Mouse (Mus musculus): ENCODE results near the gene Gjb3.

The Gjb3 gene

DNA sequence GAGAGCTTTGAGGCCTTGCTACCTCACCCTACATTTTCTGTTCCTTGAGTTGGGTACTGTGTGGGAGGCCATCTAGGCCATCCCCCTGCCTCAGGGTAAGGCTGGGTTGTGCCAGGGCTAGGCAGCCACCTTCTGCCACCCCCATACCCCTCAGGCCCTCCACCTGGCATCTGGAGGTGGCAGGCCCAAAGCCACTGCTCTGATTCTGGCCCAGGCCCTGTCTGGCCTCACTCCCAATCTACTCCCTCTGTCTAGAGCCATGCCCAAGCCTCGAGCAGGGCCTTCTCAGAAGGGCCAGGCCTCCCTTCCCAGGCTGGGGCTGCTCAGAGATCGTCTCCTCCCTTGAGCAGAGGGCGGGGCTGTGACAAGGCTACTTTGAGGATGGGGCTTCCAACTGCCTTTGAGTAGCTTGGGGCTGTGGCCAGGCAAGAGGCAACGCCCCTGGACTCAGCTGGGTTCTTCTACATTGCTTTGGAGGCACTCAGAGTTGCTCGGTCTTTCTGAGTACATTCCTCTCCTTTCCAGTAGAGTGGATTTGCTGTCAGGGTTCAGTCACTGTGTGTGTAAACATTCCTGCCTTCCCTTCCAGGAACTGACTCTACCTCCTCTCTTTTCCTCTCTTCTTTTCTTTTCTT lies 4.3 kb upstream of the Gjb3 start:
- DNase-seq (ENCODE audit: low spot score) = no peak

DNA sequence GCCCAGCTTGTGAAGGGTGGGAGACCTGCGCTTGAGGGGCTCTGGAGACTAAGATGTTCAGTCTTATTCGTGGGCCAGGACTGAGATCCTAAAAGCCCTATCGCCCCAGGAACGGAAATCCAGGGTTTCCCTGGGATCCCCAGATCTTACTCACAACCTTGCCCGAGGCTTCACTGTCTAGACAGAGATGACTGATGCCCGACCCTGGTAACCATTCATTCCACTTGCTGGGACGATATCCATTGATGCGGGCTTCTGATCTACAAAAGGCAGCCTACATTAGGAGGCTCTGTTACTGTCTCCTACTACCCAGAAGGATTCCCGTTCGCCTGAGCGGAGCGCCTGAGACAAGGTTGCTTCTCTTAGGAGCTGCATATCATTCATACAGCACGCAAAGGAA lies 527 bp upstream of the Gjb3 start:
- no peak for DNase-seq (ENCODE audit: low spot score)

DNA sequence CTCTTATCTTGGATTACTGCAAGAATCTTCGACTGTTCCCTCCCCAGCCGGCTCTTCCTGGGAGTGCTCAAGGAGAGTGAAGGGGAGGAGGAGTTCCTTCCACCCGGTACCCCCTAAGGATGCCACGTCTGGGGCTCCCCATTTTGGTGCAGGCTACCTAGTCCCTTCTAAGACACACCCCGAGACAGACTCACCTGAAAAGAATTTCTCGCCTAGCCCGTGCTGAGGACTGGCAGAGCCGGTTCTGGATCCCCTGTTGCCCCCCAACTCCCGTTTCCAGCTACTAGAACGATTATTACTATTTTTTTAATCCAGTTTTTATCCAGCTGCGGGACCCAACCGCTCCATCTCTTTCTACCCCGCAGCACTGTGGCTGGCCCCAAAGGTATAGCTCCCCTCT lies 893 bp downstream of the Gjb3 start:
- no peak for DNase-seq (ENCODE audit: low spot score)

DNA sequence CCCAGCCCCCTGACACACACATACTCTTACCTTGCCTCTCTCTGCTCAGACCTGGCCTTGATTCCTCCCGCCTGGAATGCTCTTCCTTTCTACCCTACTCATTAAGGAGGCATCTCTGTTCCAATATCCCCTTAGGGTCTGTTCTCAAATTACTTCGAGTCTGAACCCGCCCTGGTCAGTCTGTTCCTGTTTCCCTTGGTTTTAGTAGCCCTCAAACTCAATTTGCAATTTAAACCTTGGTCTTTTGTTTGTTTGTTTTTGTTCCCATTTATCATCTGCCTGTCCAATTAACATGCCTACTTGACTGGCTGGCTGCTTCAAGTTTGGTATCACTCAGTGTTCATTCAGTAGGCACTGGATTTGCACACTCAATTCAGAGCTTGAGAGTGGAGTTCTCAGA lies 1.6 kb downstream of the Gjb3 start:
- no peak for DNase-seq (ENCODE audit: low spot score)

DNA sequence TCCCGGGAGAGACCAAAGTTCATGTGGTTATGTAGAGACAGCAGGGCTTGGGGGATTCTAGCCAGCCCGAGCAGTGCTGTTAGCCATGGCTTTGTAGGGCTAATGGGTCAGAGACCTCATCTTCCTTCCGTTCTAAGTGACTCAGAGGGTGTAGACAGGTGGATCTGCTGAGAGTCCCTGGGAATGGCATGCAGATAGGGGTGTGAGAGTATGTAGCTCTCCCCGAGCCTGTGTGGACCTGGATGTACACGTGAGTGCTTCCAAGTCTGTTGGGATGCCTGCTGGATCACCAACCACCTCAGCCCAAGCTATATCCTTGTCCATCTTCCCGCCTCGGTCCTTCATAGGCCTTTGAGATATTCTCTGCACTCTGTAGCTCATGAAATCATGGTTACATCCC lies 2.3 kb downstream of the Gjb3 start:
- DNase-seq (ENCODE audit: low spot score) = no peak

DNA sequence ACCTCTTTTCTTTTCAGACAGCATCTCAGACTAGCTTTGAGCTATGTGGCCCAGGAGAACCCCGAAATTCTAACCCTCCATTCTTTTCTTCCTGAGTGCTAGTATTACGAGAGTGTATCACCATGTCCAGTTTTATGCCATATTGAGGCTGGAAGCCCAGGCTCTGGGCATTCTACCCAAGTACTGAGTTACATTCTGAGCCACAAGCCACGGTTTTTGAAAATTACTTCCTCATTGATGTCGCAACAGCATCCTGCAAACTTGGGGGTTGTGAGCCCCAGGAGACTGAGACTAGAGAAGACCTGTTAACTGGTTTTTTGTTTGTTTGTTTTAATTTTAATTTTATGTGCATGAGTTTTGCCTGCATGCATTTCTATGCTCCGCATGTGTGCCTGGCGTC lies 2.9 kb downstream of the Gjb3 start:
- no peak for DNase-seq (ENCODE audit: low spot score)

DNA sequence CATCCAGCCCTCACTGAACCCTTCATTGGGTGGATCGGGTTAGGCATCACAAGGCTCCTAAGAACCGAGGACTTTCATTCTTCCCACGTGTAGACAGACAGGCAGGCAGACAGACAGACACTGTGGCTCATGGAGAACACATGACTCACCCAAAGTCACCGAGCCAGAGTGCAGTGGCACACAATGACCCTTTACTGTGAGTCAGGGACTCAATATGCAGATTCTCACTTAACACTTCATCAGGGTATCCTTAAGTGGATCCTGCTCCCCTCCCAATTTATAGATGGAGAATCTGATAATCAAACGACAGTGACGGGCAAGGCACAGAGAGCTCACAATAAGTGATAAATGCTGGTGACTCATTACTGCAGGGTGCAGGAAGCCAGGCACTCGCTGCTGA lies 3.4 kb downstream of the Gjb3 start:
- DNase-seq (ENCODE audit: low spot score) = no peak

DNA sequence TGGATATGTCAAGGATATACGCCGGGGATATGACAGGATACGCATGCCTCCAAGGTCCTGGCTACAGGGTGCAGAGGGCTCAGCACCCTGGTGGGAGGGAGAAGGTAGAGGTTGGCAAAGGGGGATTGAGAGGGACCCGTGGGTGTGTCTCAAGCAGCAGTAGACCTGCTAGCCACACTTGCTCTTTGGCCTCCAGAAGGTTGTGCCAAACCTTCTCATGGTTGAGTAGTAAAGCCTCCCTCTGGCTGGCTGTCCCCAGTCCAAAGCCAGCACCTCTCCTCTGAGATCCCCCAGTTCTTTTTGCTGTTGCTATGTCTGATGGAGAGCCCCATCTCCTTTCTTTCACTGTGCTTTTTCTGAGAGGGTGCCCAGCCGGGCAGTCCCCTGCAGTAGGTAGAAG lies 5.4 kb downstream of the Gjb3 start:
- no peak for DNase-seq (ENCODE audit: low spot score)

DNA sequence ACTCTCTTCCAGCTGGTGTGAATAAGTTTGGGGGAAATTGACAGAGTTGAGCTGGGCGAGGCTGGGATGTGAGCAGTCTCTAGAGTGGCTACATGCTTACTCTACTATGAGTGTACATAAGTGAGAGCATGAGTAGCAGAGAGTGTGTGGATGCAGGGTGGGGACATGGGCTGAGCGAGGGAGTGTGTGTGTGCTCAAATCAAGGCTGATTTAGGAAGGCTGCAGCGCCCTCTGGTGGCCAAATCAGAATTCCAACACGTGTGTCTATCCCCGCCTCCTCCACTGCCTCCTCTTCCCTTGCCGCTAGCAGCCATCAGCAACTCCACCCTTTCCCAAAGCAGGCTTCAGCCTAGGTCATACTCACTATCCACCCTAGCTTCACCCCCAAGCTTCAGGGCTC lies 5.9 kb downstream of the Gjb3 start:
- peak; percentile 65 for DNase-seq (ENCODE audit: low spot score)

DNA sequence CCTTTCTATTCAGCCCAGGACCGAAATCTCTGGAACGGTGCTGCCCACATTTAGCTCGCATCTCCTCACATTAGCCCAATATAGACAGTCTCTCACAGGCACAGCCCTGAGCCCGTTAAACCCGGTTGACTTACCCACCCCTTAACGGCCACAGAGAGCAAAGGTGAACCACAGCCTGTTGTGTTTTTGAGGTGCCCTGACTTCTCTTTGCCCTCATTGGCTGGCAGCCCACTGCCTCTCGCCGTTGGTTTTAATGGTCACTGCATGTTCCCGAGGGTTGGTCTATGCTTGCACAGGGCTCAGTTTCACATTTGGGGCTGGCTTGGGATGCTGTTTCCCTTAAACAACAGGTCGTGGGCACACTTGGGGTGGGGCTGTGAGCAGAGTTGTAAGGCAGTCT lies 6.3 kb downstream of the Gjb3 start:
- DNase-seq (ENCODE audit: low spot score) = no peak

DNA sequence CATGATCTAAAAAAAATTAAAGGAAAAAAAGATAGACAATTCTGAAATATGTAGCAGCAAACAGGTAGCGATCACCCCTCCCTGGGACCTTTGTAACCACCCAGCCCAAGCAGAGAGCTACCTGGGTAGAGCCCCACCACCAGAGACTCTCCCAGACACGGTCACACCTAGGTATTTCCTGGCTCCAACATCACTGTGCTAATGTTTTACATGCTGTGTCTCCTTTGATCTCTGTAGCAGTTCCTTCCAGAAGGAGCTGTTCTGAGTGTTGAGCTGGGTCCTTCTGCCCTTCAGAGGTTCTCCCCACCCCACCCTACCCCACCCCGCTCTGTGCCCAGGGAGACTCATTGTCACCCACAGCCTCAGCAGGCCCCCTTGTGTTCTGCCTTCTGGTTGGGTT lies 7.0 kb downstream of the Gjb3 start:
- no peak for DNase-seq (ENCODE audit: low spot score)

DNA sequence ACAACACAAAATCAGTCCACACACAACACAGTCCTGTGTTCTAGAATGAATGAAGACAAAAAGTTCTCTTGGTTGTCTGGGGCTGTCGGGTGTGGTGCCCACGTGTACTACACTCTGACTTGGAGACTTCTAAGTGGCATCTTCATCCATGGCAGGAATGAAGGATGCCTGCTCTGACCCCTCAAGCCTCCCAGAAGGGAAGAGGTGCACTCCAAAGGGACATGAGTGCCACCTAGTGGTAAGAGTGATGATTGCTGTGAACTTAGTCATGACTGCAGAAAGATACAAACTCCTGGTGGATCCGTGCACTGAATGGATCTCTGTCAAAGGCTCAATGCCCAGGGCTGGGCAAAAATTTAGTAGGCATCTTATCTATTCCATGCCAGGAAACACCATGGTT lies 11.0 kb downstream of the Gjb3 start:
- peak; percentile 42 for DNase-seq (ENCODE audit: low spot score)

DNA sequence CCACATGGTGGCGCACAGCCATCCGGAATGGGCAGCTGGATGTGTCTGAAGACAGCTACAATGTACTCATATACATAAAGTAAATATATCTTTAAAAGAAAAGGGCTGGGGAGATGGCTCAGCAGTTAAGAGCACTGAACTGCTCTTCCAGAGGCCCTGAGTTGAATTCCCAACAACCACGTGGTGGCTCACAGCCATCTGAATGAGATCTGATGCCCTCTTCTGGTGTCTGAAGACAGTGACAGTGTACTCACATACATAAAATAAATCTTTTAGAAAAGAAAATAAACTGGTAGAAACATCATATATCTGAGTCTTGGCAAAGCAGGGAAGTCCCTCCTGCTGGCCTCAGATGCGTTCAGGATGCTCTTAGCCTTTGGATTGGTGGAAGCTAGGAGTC lies 13.5 kb downstream of the Gjb3 start:
- DNase-seq (ENCODE audit: low spot score) = no peak

DNA sequence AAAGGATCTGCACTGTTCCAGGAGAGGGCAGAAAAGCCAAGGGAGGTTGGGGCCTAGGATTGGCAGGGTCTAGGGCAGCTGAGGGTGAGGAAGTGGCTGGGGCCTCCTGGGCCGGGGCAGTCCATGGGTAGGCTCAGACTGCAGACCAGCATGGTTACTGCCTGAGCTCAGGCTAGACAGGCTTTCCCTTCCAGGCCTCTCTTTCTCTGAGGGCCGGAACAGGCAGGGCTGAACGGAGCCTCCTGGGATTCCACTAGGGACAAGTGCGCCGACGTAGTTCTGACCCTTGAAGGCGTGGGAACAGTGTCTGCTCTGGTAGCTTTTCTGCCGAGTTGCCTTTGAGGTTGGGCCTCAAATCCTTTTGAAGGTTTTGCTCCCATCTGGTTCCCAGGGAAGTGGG lies 14.9 kb downstream of the Gjb3 start:
- DNase-seq (ENCODE audit: low spot score) = no peak

DNA sequence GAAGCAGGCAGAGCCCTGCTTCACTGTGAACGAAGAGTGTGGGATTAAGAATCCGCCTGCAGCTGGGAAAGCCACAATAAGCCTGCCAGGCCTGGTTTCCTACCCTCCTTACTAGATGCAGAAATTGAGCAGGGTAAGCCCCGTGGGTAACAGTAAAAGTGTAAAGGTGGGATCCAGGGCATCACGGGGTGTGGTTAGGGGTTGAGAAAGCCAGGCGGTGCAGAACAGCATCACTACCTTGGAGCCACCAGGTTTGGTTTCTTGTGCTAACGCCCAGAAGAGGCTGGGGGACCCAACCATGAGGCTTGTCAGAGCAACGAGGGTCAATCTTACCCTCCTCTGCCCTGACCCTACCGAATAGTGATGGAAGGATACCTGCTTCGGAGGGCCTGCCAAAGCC lies 16.1 kb downstream of the Gjb3 start:
- no peak for DNase-seq (ENCODE audit: low spot score)

DNA sequence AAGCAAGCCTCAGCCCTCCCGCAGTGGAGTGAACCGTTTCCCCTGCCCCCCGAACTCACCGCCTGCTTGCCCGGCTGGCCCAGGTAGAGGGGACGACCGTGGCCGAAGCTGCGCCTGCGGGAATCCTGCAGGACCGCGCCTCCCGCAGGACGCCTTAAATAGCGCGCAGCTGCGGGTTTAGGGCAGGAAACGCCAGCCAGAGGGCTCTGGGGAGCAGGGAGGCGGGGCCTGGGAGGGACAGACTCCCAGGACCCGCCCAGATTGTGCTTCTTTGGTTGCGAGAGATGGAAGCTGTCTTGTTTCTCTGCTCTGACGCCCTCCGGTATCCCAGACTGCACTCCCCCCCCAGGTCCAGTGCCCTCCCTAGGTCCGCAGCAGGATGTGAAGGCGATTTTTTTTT lies 16.8 kb downstream of the Gjb3 start, which contains the start of gene Gja4:
TSS of gene Gja4 (minus strand) at position 179 of the 400 bp plus-strand sequence.
- DNase-seq (ENCODE audit: low spot score) = peak; percentile 10

DNA sequence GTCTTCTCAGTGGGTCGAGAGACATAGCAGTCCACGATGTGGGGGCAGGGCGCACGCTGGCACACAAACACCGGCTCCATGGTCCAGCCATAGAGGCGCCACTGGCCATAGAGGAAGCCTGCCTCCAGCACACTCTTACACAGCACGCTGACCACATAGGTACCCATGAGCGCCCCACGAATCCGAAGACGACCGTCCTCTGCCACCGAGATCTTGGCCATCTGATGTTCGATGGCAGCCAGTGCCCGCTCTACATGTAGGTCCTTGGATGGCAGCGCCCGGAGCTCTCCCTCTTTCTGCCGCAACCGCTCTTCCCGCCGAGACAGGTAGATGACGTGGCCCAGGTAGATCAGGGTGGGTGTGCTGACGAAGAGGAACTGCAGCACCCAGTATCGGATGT lies 18.3 kb downstream of the Gjb3 start:
- DNase-seq (ENCODE audit: low spot score) = no peak

DNA sequence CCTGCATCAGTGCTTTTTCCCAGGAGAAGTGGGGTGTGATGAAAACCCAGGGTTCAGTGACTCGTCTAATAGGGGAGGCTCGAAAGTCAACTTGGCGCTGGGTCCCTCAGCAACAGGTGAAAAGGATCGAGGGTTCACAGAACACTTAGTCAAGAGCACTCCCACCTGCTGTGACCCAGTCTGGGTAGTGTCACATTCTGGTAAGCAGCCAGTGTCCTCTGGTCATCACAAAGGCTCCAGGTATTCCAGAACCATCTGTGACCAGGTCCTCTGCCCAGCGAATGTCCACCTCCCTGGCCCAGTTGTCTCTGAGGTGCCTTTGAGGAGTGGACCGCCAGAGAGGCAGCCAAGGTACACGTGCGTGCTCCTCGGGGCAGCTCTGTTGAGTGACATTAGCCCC lies 19.1 kb downstream of the Gjb3 start:
- DNase-seq (ENCODE audit: low spot score) = no peak

DNA sequence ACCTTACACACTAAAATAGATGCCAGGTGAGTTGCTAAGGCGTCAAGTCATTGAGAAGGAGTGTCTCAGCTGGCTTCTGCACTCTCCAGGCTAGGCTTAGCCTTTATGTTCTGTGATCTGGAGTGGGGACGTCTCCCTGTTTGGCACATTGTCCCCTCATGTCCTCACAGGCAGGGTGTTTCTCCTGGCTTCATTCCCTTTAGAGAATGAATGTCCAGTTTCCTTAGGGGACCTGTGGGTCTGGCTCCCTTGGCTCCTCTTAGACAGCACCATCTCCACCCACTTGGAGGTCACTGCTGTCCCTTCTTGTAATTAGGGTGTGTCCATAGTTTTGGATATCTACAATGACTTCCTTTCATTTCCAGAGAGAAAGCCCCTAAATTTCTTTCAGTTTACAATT lies 23.7 kb downstream of the Gjb3 start:
- DNase-seq (ENCODE audit: low spot score) = no peak

DNA sequence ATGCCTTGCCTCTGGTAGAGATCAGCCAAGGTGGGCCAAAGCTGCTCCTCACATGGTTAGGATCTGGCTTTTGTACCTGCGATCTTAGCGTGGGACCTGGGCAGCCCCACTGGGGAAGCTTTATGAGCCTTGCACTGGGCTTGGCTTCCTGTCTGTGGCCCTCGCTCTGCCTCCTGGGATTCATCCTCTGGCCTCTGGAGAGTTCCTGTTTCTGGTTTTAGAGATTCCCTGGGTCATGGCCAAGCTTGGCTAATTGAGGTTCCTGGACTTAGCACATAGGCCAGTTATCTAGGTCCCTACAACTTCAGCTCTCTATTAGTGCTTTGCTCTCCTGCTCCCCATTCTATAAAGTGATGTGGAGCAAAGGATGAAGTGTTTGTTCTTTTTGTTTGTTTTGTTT lies 26.8 kb downstream of the Gjb3 start:
- DNase-seq (ENCODE audit: low spot score) = no peak

DNA sequence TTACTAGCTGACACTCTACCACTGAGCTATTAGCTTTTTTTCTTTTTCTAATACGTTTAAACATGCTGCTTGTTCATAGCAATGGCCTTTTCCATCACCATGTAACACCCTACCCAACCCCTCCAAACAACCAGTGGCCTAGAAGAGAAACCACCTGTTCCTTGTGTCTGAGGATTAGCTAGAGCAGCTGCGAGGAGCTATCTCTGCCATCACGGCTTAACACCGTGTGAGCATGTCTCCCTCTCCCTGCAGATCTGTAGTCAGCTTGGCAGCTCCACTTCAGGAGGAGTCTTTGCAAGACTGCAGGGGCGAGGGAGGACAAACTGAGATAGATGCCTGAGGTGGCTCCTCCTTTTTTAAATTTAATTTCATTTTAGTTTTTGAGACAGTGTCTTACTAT lies 30.1 kb downstream of the Gjb3 start:
- DNase-seq (ENCODE audit: low spot score) = no peak

DNA sequence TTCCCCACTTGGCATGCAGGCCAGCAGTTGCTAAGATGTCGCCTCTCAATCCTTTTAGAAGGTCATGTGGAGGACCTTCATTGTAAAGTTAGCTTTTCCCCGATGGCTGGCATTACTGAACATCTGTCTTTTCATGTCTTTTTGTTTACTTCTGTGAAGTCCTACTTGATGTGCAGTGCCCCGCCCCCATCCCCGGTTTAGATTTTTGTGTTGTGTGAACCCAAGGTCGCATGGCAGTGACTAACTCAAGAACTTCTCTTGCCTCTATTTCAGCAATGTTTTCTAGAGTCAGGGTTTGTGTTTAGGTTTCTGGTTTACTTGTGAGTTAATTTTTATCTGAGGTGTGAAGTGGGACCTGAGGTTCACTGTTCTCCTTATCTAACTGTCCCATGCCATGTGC lies 38.0 kb downstream of the Gjb3 start:
- no peak for DNase-seq (ENCODE audit: low spot score)

DNA sequence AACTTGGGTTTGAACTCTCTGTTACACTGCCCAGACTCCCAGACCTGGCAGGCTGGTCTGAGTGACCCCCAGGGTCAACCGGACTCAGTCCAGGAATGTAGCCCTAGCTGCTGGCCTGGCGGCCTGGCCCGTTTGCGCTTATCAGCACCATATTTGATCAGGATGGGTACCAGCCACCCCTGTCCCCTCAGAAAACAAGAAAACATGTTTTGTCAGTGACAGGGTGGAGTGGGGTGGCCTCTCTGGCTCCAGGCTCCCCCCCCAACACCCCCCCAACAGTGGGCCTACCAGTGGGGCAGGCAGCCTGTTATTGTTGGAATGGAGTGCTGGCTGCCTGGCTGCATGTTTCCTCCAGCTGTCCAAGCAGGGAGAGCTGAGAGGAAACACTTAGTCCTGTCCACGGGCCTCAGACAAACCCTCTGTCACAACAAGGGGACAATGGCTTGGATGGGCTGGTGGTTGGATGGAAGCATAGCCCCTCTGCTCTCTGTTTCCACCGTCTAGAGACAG lies 41.5 kb downstream of the Gjb3 start:
- DNase-seq (ENCODE audit: low spot score) = no peak

DNA sequence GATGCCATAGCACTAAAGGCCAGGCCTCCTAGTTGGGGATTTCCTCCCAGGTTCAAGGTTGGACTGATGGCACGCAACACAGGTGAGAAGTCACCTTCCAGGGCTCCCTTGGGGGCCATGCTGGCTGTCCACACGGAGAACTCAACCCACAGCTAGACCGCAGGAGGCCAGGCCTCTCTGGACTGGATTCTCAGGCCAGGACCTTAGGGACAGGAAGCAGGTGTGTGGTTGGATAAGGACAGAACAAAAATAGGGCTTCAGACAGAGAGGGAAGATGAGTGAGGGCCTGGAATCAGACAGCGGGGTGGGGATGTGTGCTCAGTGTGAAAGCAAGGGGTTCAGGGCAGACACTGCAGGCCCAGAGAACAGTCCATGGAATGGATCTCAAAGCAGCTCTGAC lies 43.7 kb downstream of the Gjb3 start:
- DNase-seq (ENCODE audit: low spot score) = no peak

DNA sequence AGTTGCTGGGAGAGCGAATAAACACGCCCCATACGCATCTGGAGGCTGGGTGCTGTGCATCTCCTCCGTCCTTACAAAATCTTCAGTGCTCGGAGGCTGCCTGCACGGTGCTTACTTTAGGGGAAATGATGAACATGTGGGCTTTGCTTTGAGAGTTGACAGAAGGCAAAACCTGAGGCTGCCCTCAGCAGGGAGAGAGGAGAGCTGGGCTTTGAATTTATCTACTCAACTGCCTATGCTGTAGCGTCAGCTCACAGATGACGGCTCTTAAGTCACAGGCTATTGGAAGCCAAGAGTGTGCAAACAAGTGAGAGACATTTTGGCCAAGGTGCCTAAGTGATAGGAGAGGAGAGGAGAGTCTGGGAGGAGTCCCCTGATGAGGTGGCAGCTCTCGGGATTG lies 51.4 kb downstream of the Gjb3 start:
- no peak for DNase-seq (ENCODE audit: low spot score)

Data from c-Kit-positive CD71-positive TER-119-positive erythroid progenitor cells, embryonic 14.5 days (primary cell).